Mouse (Mus musculus) fat pad, adult 2 months (tissue): ENCODE measurements at regions not wholly inside any gene's neighbourhood (a gene's known extent, or its start where the extent isn't known, plus 50 kb on each side); places are given as distances from the start of the nearest gene placed in this dataset.

ENCODE experiments used
- DNase-seq: peaks from one replicate; pipeline ENCODE4 v3.0.0-alpha.2; 2011; ENCODE audit warnings: low read depth, low spot score; ENCODE audit errors: extremely low read depth

DNA sequence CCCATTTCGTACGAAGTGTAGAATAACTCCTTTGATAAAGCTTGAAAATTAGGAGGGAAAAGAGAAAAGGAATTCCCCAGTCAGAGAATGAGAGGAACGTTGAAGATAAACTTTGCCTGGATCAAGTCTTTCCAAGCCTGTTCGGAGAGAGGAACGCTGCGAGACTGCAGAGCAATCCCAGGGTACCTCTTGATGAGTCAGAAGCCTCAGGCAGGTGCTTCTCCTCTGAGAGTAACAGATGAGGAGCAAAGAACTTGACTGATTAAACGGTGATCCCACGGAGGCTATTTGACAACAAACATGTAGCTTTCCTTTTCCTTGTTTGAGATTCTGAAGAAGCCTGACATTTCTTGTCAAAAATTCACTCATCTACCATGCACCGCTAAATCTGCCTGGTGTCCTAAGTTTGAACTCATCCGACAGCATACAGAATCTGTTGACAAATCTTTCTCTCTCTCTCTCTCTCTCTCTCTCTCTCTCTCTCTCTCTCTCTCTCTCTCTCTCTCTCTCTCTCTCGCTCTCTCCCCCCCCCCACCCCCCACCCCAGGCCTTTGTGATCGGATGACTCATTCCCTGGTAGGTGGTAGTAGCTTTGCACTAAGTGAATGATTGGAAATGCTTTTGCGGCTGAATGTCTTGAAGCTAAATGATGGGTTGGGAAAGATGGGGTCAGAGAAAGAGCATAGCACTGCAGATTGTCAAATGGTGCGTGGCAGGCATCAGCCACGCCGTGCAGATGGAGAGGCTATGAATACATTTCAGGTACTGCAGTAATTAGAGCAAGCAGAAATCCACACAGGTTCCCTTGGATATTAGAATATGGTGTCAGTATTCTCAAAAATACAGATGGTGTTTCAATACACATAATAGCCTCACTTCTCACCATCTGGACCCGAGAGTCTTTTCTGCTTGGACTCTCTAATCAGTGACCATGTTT lies 496.1 kb upstream of the Atp2b1 start:
- DNase-seq, result no peak

DNA sequence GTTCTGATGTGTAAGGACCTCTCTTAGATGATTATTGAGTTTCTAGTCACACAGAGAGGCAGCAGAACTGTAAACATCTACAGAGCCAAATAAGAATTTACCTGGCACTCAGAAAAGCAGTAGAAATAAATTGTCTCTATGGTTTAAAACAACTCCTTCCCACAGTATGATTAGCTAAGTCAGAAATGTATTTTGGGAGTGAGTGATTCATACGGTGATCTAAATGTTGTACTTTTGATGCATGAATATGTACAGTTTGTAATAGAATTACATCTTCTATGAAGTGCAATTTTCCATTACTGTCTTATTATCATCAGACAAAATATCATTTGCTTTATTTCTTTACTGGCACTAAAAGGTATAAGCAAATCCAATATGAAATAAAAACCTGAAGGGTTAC lies 489.8 kb upstream of the Atp2b1 start:
- no peak for DNase-seq

DNA sequence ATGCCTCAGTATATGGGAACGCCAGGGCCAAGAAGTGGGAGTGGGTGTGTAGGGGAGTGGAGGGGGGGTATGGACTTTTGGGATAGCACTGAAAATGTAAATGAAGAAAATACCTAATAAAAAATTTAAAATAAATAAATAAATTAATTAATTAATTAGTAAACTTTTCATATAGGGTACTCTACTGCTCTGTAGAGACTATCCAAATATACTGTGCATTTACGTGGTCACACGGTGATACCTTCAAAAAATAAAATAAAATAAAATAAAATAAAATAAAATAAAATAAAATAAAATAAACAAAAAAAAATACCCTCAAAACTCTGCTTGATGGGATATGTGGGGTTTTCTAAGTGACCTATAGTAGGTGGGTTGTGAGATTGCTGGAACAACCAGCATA lies 479.2 kb upstream of the Atp2b1 start:
- no peak for DNase-seq

DNA sequence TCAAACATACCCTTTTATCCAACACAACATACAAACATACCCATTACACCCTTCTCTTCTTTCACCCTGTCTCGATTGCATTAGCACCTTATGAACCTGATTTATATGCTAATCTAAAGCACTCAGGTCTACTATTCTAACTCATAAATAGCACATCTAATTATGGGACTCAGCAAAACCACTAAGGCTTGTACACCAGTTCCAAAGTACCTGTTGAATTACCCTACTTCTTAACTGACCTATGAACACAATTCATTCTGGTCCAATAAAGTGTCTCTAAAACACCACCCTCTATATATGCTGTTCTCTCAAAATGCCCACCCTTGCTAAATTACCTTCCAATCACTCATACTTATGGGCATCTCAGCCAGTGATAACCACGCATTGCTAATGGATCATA lies 452.7 kb upstream of the Atp2b1 start:
- DNase-seq, result no peak

DNA sequence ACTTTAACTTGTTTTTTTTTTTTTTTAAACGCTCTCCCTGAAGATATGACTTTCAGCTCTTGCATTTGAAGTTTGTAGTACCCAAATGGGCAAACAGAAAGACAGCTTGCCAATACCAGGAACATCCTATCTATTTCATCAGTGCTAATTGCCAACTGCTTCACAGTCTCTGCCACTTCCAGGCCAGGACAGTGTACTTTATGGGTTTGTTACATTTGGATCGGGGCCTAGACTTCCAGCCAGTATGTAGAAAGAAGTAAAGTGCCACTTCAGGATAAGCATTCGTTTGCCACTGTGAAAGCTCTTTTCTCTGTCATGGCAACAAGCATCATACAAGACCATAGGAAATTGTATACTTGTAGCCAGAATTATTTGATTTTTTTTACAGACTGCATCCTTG lies 439.6 kb upstream of the Atp2b1 start:
- peak; percentile 80 for DNase-seq

DNA sequence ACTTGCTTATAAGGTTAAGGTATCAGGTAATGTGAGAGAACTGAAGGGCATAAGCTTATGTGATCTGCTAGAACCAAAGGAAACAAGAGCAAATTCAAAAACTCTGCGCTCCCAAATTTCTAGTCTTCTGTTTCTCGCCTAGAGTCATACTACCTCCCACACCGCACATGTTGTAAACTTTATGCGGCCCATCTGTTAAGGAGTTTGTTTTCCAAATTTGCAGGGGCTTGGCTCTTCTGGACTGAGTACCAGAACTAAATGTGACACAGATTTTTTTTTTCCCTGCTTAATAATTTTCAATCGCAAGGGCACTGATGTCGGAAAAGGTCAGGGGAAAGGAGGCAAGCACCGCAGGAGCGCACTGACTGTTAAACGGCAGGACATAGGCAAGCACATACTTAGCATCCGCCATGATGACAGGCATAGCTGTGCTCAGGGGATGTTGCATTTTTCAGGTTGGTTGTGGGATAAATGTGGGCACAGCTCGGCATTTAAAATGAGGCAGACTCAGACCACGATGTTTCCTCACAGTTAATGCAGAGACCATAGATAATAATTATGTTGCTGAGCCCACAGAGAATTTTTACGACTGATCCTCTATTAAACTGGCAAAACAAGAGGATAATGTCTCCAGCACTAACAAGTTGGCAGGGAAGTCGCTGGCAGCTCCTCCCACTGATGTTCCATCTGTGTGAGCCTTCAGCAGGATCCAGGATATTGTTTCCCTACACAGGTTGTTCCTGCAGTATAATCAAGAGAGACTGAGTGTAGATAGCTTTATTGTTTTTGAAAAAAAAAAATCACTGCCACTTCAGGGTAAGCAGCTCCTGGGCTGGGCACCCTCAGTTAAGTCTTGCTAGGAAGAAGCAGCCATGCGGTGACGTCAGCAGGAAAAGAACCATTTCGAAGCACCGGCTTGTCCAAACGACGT lies 428.2 kb upstream of the Atp2b1 start:
- DNase-seq, result no peak

DNA sequence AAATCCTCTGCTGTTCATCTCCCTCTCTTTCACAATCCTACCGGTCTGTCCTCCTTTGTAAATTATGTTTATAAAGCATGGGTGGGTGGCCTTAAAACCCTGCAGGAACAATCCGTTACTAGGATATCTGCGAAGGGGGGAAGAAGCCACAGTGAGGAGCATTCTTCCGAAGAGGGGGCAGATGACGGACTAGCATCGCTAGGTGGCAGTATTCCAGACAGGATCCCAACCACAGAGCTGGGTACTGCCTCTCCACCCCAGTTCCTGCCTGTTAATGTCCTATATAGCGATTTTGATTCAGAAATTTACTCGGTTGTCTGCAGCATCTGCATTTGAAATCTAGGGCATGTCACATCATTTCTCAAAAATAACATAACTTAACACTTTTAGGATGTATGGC lies 419.9 kb upstream of the Atp2b1 start:
- DNase-seq, result no peak

DNA sequence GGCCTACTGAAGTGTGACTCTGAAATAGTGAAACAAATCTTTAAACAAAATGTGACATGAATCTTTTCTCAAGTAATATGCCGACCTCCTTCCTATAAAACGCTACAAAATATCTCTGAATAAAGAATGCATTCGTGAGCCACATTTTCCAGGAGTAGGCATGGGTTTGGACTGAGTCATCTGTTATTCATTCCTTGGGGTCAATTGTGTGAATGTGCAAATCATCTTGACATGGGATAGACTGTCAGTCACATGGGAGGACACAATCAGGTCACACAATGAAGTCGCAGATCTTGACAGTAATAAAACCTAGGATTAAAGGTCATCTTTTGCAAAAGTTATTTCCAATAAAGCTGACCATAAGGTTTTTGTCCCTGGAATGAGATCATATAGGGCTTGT lies 418.0 kb upstream of the Atp2b1 start:
- DNase-seq, result no peak

DNA sequence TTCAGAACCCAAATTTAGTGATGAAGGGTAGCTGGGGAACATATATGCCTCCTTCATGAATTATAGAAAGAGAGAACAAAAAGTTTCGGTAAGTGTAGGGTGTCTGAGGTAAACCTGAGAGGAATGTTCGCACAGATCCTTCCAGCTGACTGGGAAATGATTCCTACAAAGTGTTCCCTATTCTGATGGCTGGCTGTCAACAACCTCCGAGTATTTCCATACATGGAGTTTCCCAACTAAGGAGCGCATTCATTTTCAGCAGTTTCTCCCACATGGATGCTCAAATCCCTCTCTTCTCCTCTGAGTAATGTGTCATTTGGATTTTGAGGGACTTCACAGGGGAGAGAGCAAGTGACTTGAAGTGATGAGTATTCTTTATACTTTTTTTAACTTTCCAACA lies 413.9 kb upstream of the Atp2b1 start:
- no peak for DNase-seq

DNA sequence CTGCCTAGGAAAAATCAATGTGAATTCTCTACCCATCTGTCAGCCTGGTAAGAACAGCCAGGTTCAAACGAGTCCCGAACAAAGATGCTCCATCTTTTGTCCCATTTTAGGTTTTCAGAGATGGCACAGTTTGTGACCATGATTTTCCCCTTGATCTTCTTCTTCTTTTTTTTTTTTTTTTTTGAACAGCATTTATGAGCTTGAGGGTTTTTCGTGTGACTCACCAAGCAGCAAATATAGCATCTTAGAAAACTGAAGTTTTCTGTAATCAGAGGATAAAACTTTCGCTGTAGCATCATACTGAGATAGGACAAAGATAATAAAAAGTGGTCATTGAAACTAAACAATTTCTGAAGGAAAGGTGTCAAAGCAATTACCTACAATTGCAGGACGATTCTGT lies 412.6 kb upstream of the Atp2b1 start:
- no peak for DNase-seq

DNA sequence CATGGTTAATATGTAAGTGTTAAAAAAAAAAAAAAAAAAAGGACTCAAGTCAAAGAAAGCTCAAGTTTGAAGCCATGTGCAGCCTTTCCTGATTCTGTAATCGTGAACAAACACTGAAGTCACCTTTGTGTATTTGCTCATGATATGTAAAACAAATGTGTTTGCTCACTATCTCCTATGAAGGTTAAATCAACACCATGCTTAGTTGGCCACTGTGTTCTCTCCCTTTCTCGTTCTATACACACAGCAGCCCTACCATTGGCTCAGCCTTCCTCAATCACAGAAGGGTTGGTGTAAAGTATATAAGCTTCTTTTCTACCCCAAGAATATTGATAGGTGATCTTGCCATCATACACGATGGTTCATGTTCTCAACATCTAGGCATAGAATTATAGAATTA lies 409.7 kb upstream of the Atp2b1 start:
- DNase-seq, result no peak

DNA sequence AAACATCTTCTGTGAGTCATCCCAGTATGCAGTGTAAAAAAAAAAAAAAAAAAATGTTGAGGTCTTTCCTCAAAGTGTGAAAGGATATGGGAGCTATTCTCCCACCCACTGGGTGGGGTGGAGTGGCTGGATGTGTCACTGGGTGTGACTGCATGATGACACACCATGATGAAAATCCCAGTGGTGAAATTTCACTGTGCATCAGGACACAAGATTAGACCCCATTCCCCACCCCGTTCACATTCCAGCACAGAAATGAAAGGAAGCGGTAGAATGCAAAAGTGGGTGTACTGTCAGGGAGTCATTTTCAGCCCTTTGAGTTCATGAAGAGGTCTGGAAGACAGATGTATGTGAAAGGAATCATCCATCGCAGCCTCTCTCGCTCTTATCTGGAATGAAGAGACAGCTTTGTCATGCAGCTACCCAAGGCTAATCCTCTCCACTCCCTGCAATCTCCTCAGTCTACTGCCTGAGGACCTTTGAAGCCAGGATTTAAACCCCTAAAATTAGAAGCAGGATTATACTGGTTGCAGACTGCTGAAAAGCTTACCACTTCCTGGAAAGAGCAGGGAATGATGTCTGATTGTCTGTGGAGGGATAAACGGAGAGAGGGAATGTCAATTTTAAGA lies 405.6 kb upstream of the Atp2b1 start:
- no peak for DNase-seq

DNA sequence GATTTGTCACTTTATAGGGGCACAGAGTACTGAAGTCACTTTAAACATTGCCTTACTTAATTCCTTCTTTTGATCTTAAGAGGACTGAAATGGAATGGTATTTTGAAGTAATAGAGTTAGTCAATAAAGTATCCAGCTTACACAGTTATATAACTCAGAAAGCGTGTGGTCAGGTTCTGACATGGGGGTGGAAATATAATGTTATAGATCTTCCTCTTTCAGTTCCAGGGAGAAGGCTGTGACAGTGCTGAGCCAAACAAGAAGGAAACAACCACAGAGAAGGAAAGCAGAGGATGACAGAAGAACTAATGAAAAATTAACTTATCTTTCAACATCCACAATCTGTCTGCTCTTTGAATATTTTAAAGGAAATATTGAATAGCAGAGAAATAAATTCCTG lies 399.4 kb upstream of the Atp2b1 start:
- no peak for DNase-seq

DNA sequence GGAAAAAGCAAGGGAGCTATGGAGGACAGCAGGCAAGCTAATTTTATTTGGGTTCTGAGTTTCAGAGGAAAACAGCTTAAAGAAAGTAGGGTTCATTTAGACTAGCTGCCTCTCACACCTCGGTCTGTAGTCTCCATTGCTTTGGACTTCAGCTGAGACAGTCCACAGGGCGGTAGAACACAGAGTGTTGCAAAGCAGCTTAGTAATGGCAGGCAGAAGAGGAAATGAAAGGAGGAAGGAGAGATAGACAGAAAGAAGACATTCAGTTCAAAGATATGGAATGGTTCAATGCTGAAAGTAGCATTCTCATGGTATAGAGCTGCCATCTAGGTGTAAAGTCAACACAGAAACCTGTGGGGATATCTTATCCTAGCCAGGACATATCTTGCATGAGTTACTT lies 396.6 kb upstream of the Atp2b1 start:
- no peak for DNase-seq

DNA sequence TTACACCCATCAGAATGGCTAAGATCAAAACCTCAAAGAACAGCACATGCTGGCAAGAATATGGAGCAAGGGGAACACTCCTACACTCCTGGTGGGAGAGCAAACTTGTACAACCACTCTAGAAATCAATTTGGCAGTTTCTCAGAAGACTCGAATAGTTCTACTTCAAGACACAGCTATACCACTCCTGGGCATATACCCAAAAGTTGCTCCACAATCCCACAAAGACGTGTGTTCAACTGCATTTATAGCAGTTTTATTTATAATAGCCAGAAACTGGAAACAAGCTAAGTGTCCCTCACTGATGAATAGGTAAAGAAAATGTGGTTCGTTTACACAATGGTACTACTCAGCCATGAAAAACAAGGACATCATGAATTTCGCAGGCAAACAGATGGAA lies 384.6 kb upstream of the Atp2b1 start:
- DNase-seq, result no peak

DNA sequence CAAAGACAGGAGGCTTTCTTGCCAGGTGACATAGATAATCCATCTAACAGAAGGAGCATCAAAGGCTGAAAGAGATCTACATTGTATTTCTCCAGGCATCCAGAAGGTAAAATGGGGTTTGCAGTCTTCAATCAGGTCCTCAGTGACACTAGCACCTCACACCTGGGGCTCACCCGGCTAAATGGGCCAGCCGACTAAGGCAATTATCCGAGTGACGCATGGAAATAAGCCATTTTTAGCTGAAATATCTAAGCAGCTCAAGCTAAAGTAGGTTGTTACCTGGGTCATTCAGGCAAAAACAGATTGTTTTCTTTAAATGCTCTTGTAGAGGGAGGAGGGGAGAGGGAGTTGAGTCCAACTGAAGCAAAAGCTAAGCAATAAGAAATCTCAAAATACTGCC lies 382.8 kb upstream of the Atp2b1 start:
- DNase-seq, result no peak

DNA sequence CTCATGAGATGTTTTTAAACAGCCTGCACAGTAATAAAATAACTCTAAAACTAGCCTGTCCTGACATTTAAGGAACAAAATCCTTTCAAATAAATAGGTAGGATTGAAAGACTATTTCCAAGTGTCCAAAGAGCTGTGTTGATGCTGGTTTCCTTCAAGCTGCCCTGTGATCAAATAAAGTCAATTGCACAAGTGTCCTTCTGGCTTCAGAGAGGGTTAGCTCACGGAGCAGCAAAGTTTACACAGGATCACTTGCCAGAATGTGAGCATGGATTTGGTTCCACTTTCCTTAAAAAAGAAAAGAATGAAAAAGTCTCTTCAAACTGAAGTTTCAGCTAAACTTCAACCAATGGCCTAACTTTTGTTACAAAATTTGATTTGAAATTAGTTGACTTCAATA lies 375.5 kb upstream of the Atp2b1 start:
- no peak for DNase-seq

DNA sequence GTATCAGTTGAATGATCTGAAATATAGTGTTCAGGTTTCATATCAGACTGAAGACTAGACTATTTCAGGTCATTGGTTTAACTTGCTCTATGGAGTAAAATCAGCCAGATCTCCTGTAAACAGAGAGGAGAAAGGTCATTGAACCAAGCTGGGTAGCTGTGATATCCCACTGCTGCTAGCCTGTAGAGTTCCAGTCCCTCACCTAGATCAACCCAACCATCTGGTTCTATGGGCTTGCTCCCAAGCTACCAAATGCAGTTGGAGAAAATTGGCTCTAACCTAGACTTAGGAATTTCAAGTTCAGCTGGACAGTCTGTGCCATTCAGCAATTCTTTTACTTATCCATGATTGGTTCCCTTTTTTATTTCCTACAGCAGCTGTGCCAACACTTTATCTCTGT lies 373.1 kb upstream of the Atp2b1 start:
- no peak for DNase-seq

DNA sequence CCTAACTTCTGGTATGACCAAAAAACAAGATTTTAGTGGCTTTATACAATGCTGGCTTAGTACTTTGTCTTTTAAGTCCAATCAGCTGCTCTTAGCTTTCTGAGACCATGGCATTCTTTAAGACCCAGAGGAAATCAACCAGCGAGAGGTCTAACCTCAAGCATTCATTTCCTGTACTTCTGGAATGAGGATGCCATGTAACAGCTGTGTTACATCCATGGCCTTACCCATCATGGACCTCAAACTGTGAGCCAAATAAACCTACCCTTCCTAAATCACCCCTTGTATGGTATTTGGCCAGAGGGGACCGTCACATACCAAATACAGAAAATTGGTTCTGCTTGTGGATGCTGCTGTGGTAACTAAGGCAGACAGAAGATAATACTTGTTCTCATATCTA lies 372.1 kb upstream of the Atp2b1 start:
- no peak for DNase-seq

DNA sequence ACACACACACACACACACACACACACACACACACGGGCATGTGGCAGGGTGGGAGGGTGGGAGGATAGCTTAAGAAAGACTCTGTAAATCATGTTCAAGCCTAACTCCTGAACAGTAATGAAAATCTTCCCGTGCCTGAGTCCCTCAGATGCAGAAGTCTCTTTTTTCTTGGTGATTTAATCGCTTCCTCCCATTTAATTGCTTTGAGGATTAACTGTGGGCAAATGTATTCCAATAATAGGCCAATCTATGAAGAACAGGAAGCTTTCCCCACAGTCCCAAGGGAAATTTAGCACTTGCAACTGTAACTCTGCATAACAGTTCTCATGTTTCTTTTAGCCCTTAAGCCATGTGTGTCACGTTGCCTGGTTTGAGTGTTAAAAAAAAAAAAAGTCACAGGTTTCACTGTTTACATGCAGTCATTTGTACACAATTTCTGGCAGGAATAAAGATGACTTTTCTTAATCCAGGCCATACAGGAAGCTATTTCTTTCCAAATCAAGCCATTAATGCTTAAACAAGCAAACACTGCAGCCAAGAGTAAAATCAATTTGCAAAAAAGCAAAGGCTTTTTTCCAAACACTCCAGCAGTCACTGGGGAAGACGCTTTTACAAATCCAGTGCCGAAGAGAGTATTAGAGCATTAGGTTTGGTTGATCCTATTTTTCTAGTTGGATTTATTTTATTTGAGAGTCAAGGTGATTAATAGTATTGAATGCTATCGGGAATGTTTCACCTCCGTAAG lies 370.8 kb upstream of the Atp2b1 start:
- no peak for DNase-seq

DNA sequence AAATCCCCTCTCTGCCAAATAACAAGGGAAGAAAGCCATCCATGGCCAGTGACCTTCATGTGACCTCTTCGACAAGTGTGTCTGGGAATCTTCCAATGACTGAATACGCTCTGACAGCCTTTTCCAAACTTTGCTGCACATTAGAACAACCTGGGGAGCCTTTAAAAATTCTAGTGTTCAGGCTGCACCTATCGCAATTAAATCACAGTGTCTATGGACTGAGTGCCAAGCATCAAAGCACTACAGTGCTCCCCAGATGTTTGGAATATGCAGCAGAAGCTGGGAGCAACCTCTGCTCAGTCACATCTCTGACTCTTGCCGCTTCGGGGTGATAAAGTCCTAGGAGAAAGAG lies 370.2 kb upstream of the Atp2b1 start:
- DNase-seq, result no peak
